Mouse (Mus musculus) left cerebral cortex, postnatal 10 days (tissue): ENCODE results near the gene Ehbp1l1. TPM values are rescaled to one million over a fixed set of nuclear protein-coding genes. Genes with fewer than 3 reads are reported as not detected.

ENCODE experiments used
- microRNA-seq: library from miRNA; unstranded; fragments of <30 nt; microRNA quantifications from one replicate; pipeline ENCODE4 v1.2.0, GENCODE M21; 2022
- total RNA-seq, 2 experiments: library from RNA; stranded (reverse); gene quantifications; 2 replicates each; pipeline ENCODE4 v1.2.3; 2021

The Ehbp1l1 gene
- total RNA-seq, 2 experiments from 2014 or later = 50.4 to 52.0 TPM

Small RNA genes within 50 kb of the gene (microRNA-seq; reads per million reads assigned to microRNA genes)
- 2.3 reads per million for gene Mir6987

Other genes with a start within 250 kb of the Ehbp1l1 start
- gene Mus81, start 237.9 kb downstream of the Ehbp1l1 start, total RNA-seq = 10 to 100 TPM; 32.2 to 33.3 TPM
- gene Cfl1, start 235.9 kb downstream of the Ehbp1l1 start, total RNA-seq = 1,000 to 10,000 TPM; 1,943 to 1,967 TPM
- gene 1700020D05Rik, start 222.5 kb downstream of the Ehbp1l1 start, total RNA-seq = 1 to 10 TPM; 4.8 to 5.4 TPM
- gene Snx32, start 215.8 kb downstream of the Ehbp1l1 start, total RNA-seq = 10 to 100 TPM; 76.9 to 77.8 TPM
- gene Ovol1, start 165.7 kb downstream of the Ehbp1l1 start, total RNA-seq = not detected
- gene Ap5b1, start 158.3 kb downstream of the Ehbp1l1 start, total RNA-seq = 1 to 10 TPM; 8.3 to 9.2 TPM
- 10 to 100 TPM; 68.2 to 71.7 TPM for gene Rnaseh2c, start 124.4 kb downstream of the Ehbp1l1 start, total RNA-seq
- gene Kat5, start 116.1 kb downstream of the Ehbp1l1 start, total RNA-seq = 10 to 100 TPM; 70.9 to 79.7 TPM
- gene Rela, start 88.8 kb downstream of the Ehbp1l1 start, total RNA-seq = 10 to 100 TPM; 21.3 to 21.9 TPM
- gene Sipa1, start 62.6 kb downstream of the Ehbp1l1 start, total RNA-seq = 10 to 100 TPM; 24.6 to 26.5 TPM
- gene Map3k11, start 37.6 kb downstream of the Ehbp1l1 start, total RNA-seq = 10 to 100 TPM; 11.9 to 14.3 TPM
- gene Pcnx3, start 37.4 kb downstream of the Ehbp1l1 start, total RNA-seq = 10 to 100 TPM; 69.0 to 82.7 TPM
- gene Kcnk7, start 21.9 kb downstream of the Ehbp1l1 start, total RNA-seq = not detected
- gene Fam89b, start 3.3 kb upstream of the Ehbp1l1 start, total RNA-seq = 10 to 100 TPM; 46.6 to 47.6 TPM
- gene Ltbp3, start 14.6 kb upstream of the Ehbp1l1 start, total RNA-seq = 10 to 100 TPM; 19.9 to 21.4 TPM
- gene Scyl1, start 45.1 kb upstream of the Ehbp1l1 start, total RNA-seq = 10 to 100 TPM; 79.4 to 82.8 TPM
- gene Frmd8, start 149.0 kb upstream of the Ehbp1l1 start, total RNA-seq = 10 to 100 TPM; 10.7 to 12.4 TPM
- gene Slc25a45, start 151.5 kb upstream of the Ehbp1l1 start, total RNA-seq = 1 to 10 TPM; 3.4 to 3.8 TPM
- 1 to 10 TPM; 6.5 to 8.1 TPM for gene Tigd3, start 167.8 kb upstream of the Ehbp1l1 start, total RNA-seq
- gene Dpf2, start 186.7 kb upstream of the Ehbp1l1 start, total RNA-seq = 10 to 100 TPM; 76.8 to 80.7 TPM
- gene Cdc42ep2, start 198.5 kb upstream of the Ehbp1l1 start, total RNA-seq = 1 to 10 TPM; 8.3 to 9.8 TPM
- gene Pola2, start 237.9 kb upstream of the Ehbp1l1 start, total RNA-seq = 10 to 100 TPM in 1 of 2 experiments, 1 to 10 TPM in 1; 8.0 to 10.7 TPM